ENCODE assay signal across 13 mouse cellular contexts in genomic region chr4:84018774-84019173, GRCm38 (mm10).
DNase-seq lines count a peak whose midpoint lies in the region; ATAC-seq and TF ChIP-seq lines count a peak whose summit lies in the region.
"Had no signal": no experiment of that assay in that cellular context is flagged by ENCODE, and none has a peak within 500 bp of the region (broad histone marks: within the 10 kb centered on the region; RNA-seq: fewer than 3 reads in every experiment).

No protein-coding gene starts in this region.

- no peak overlapping the region for H3K4me2 ChIP-seq in heart, embryonic 11.5 days
- H3K4me2 ChIP-seq in heart, embryonic 13.5 days = no peak overlapping the region
- H3K4me2 ChIP-seq in limb, embryonic 14.5 days (replicated peaks; ENCODE audit: low read depth, low read length, severe bottlenecking) = no peak overlapping the region
- H3K4me2 ChIP-seq: midbrain, embryonic 11.5 days; neural tube, embryonic 15.5 days had no signal

- peak; percentile 98 for DNase-seq in heart, adult 11 months
- no peak for DNase-seq in embryonic facial prominence, embryonic 10.5 days (ENCODE audit: low spot score)
- DNase-seq in limb, embryonic 14.5 days (ENCODE audit: low spot score) = peak; percentile 75
- DNase-seq in right cerebral cortex, adult 2 months (ENCODE audit: low spot score in 2 of 2) = no peak
- DNase-seq in ovary, postnatal 14 days (ENCODE audit: low spot score) = no peak
- DNase-seq in spleen, postnatal 14 days (ENCODE audit: low spot score in 2 of 2) = no peak
- DNase-seq: adrenal gland, adult 8-10 months; cerebellum, adult 11 months; left cerebral cortex, postnatal 4 days had no signal

- WGBS in heart, embryonic 11.5 days (ENCODE audit: insufficient replicate concordance) = 44% methylated on average over 7 of the region's 7 CpGs
- 78% methylated on average over 7 of the region's 7 CpGs for WGBS in embryonic facial prominence, embryonic 10.5 days
- 39% methylated on average over 7 of the region's 7 CpGs for WGBS in heart, embryonic 13.5 days
- WGBS in limb, embryonic 14.5 days = 31% methylated on average over 7 of the region's 7 CpGs

- no peak for TF ChIP-seq POLR2A in limb, embryonic 14.5 days (IDR thresholded peaks at IDR 0.05; ENCODE audit: borderline replicate concordance, extremely low read depth, insufficient read depth, insufficient read length)

- H3K27me3 ChIP-seq in heart, embryonic 11.5 days (ENCODE audit: control insufficient read depth, insufficient read depth, low read length) = no peaks in the 10 kb centered on the region
- H3K27me3 ChIP-seq in embryonic facial prominence, embryonic 10.5 days (replicated peaks; ENCODE audit: low read depth, poor library complexity, severe bottlenecking) = 0 out of 2 replicates have a peak, but pooled peaks cover 6% of the 10 kb centered on the region
- peaks cover 5% of the 10 kb centered on the region; the same call in 1 of the 2 replicates for H3K27me3 ChIP-seq in heart, embryonic 13.5 days (replicated peaks)
- H3K27me3 ChIP-seq in limb, embryonic 14.5 days (ENCODE audit: control insufficient read depth, insufficient read depth, low read length) = no peaks in the 10 kb centered on the region
- H3K27me3 ChIP-seq: neural tube, embryonic 15.5 days had no signal

- H3K9ac ChIP-seq in heart, embryonic 11.5 days (ENCODE audit: low read depth, low read length) = no peak overlapping the region
- H3K9ac ChIP-seq in heart, embryonic 13.5 days = no peak overlapping the region
- H3K9ac ChIP-seq in limb, embryonic 14.5 days (ENCODE audit: low read depth, low read length, severe bottlenecking) = no peak overlapping the region
- H3K9ac ChIP-seq: neural tube, embryonic 15.5 days had no signal

- H3K27ac ChIP-seq in heart, embryonic 11.5 days (ENCODE audit: low read depth, low read length) = no peak overlapping the region
- peak overlapping the region; percentile 37 for H3K27ac ChIP-seq in embryonic facial prominence, embryonic 10.5 days (replicated peaks)
- H3K27ac ChIP-seq in heart, embryonic 13.5 days (replicated peaks) = peak overlapping the region; percentile 45; the same call in 1 of the 2 replicates
- peak overlapping the region; percentile 76 for H3K27ac ChIP-seq in limb, embryonic 14.5 days (replicated peaks; ENCODE audit: low read depth, low read length)
- H3K27ac ChIP-seq: neural tube, embryonic 15.5 days had no signal

- H3K4me1 ChIP-seq in heart, embryonic 11.5 days (ENCODE audit: control insufficient read depth, insufficient read depth, low read length) = peaks cover 10% of the 10 kb centered on the region
- peaks cover 36% of the 10 kb centered on the region for H3K4me1 ChIP-seq in embryonic facial prominence, embryonic 10.5 days
- peaks cover 53% of the 10 kb centered on the region for H3K4me1 ChIP-seq in heart, embryonic 13.5 days
- peaks cover 48% of the 10 kb centered on the region for H3K4me1 ChIP-seq in limb, embryonic 14.5 days (ENCODE audit: control insufficient read depth, insufficient read depth, low read length)

- H3K4me3 ChIP-seq in heart, embryonic 11.5 days (ENCODE audit: low read depth, low read length) = no peak overlapping the region
- no peak overlapping the region for H3K4me3 ChIP-seq in embryonic facial prominence, embryonic 10.5 days
- no peak overlapping the region for H3K4me3 ChIP-seq in heart, embryonic 13.5 days
- no peak overlapping the region for H3K4me3 ChIP-seq in limb, embryonic 14.5 days (replicated peaks; ENCODE audit: low read length)
- H3K4me3 ChIP-seq: neural tube, embryonic 15.5 days had no signal

- H3K9me3 ChIP-seq in heart, embryonic 11.5 days (replicated peaks; ENCODE audit: control insufficient read depth, low read length) = no peaks in the 10 kb centered on the region
- no peaks in the 10 kb centered on the region for H3K9me3 ChIP-seq in embryonic facial prominence, embryonic 10.5 days
- no peaks in the 10 kb centered on the region for H3K9me3 ChIP-seq in heart, embryonic 13.5 days
- no peaks in the 10 kb centered on the region for H3K9me3 ChIP-seq in limb, embryonic 14.5 days (ENCODE audit: control insufficient read depth, low read length)
- H3K9me3 ChIP-seq: neural tube, embryonic 15.5 days had no signal

- ATAC-seq in heart, embryonic 11.5 days (replicated peaks; ENCODE audit: insufficient number of reproducible peaks, low FRiP score, low TSS enrichment) = no peak
- ATAC-seq in heart, embryonic 13.5 days (ENCODE audit: extremely low read depth, insufficient number of reproducible peaks, low FRiP score, low TSS enrichment) = no peak
- peak; percentile 66 for ATAC-seq in limb, embryonic 14.5 days (ENCODE audit: low FRiP score, low read depth)

- no peaks in the 10 kb centered on the region for H3K36me3 ChIP-seq in heart, embryonic 11.5 days (ENCODE audit: control insufficient read depth, insufficient read depth, low read length)
- no peaks in the 10 kb centered on the region for H3K36me3 ChIP-seq in embryonic facial prominence, embryonic 10.5 days (replicated peaks)
- H3K36me3 ChIP-seq in heart, embryonic 13.5 days = no peaks in the 10 kb centered on the region
- H3K36me3 ChIP-seq in limb, embryonic 14.5 days (ENCODE audit: control insufficient read depth, insufficient read depth, low read length) = no peaks in the 10 kb centered on the region
- H3K36me3 ChIP-seq: neural tube, embryonic 15.5 days had no signal

Comparison
In these comparisons a context has a peak if more than half of its experiments do, and no peak if none do; other contexts are left out.
1. DNase-seq: peak in heart, adult 11 months (single experiment) and limb, embryonic 14.5 days (single experiment); none in embryonic facial prominence, embryonic 10.5 days (single experiment), right cerebral cortex, adult 2 months (0 of 2), ovary, postnatal 14 days (single experiment) and spleen, postnatal 14 days (0 of 2).